Mouse (Mus musculus) cortical plate, adult 2 months (tissue): ENCODE data around the gene Gramd1a.

Experiments used
- CTCF ChIP-seq: fragments of 200-500 bp; IDR thresholded peaks from 2 replicates; pipeline ENCODE4 v1.5.1; 2011; ENCODE audit warnings: mild to moderate bottlenecking, control low read depth, low read length; ENCODE audit not compliant: insufficient read depth; ENCODE audit errors: extremely low read depth
- POLR2A ChIP-seq: fragments of 200-500 bp; IDR thresholded peaks from 2 replicates; pipeline ENCODE4 v1.6.1; 2011; ENCODE audit warnings: mild to moderate bottlenecking, low read length, control low read depth; ENCODE audit not compliant: insufficient read depth; ENCODE audit errors: extremely low read depth

- TF ChIP-seq POLR2A: no peak
- TF ChIP-seq CTCF: no peak
Measured at GRCm38 (mm10) chr7:31082106-31082505, 73.6 kb downstream of the Gramd1a start.
